Mouse (Mus musculus) urinary bladder, postnatal 10 days (tissue): ENCODE results near the gene Olfr304.
"Not testable (repeated sequence)": the region's sequence is repeated elsewhere in the genome, so short reads cannot be mapped to it uniquely, and the experiment has no call there.

Experiments
- DNase-seq: peaks from one replicate; pipeline ENCODE4 v3.0.0; 2022; ENCODE audit warnings: low spot score

The Olfr304 gene

DNA sequence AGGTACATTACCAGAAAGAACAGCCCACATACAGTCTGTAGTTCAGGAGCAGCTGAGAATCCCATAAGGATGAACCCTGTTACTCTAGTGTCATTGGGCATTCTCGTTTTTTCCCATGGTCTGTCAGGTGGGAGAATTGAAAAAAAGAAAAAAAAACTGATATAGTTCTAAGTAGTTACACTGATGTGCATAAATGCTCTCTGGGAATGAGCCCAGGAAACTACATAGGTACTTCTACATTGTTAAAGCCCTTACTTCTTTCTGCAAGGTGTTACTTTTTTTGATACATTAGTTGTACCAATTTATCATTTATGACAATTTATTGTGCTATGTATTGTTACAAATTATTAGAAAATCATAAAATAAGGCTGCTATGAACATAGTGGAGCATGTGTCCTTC, at the start of gene Olfr304:
Gene Olfr304 (minus strand): TSS at position 101 of the 400 bp plus-strand sequence.
- DNase-seq, result no peak

DNA sequence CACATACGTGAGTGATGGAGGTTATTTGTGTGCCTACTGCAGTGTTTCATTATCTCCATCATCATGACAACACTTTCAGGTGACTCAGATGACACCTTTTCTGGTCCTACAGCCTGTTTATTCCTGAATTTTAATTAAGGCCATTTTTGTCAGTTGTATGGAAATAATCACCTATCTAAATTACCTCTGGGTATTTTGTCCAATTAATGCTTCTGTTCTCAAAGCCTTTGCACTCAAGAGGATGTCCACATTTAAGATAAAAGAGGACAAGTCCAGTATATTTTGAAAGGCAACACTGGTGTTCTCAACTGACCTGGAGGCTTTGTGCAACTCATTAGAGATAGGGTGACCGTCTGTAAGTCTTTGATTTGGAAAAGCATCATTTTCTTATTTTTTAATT, 17.1 kb upstream of the Olfr304 start, which contains the start of gene Olfr301:
Gene Olfr301 (plus strand): TSS at position 301 of the 400 bp plus-strand sequence.
- no peak for DNase-seq

DNA sequence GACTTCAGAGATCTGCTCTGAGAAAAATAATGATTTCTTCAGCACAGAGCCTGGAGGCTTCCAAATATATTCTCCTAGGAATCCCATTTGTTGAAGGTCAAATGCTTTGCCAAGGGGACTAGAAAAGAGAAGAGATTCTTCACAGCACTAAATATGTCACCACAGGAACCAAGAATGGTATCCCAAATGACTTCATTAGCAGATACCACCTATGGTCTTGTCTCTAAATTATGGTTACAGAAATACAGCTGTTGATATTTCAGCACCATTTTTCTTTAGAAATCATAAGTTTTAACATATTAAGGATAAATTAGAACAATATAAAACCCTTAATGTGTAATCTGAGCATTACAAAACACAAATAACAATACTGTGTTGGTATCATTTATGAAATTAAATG, 11.2 kb upstream of the Olfr304 start, which contains the start of gene Olfr303:
Gene Olfr303 (minus strand): TSS at position 101 of the 400 bp plus-strand sequence.
- no peak for DNase-seq

DNA sequence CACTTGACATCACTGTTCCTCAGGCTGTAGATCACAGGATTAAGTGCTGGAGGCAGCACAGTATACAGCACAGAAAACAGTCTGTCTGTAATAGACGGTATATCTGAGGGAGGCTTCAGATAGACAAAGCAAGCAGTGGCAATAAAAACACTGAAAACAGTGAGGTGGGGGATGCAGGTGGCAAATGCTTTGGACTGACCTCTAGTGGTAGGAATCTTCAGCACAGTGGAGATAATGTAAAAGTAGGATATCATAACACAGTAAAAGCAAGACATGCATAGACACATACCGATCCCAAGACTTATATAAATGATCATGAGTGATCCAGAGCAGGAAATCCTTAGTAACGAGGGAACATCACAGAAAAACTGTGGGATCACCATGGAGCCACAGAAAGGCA, 689 bp downstream of the Olfr304 start:
- no peak for DNase-seq

DNA sequence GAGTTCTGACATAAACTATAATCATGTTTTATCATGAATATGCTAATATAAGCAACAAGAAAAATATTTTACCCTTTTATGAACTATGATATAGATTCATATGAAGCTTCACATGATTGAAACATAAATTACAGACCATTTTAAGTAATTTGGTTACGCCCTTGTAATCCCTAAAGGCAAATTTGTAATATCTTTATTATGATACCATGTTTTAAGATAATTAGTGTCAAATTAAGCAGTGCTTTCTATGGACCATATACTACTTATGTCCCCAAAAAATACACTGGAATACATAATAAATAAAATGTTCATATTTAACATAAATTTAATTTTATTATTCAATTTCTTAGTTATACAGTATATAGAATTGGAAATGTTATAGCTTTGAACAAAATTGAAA, 19.6 kb downstream of the Olfr304 start, which contains the start of gene Olfr305:
Gene Olfr305 (minus strand): TSS at position 101 of the 400 bp plus-strand sequence.
- DNase-seq, result no peak

DNA sequence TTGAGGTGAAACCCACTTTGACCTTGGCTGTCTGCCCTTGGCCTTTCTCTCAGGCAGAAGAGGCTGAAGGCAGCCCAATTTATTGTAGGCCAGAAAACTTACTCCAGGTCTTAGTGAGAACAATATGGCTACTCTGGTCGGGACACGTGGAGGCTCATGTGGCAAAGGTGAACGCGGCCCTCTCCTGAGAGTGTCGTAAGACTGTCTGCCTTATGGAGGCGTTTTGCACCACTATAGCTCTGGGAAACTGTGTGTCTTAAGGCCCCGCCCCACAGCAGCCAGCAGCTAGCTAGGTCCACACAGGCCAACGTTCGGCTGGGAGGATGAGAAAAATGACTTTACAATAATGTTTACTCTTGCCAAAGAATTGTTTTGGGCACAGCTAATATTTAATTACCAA, 40.2 kb downstream of the Olfr304 start:
- not testable (repeated sequence) for DNase-seq

DNA sequence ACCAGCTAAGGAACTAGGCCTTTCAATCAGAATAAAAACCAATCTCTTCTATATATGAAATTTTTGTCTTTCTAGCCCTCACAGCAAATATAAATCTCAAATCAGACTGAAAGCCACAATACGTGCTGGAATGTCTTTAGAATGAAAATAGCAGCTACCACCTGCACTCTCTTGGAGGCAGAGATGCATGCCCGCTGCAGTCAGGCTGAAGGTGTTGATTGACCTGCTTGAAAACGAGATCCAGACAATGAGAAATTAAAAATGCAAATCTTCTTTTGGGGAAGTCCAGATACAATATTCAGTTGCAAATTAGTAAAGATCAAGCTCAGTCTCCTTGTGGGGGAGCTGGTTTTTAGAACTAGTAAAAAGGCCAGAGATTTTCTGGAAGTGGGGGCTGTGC, 42.2 kb downstream of the Olfr304 start:
- no peak for DNase-seq

DNA sequence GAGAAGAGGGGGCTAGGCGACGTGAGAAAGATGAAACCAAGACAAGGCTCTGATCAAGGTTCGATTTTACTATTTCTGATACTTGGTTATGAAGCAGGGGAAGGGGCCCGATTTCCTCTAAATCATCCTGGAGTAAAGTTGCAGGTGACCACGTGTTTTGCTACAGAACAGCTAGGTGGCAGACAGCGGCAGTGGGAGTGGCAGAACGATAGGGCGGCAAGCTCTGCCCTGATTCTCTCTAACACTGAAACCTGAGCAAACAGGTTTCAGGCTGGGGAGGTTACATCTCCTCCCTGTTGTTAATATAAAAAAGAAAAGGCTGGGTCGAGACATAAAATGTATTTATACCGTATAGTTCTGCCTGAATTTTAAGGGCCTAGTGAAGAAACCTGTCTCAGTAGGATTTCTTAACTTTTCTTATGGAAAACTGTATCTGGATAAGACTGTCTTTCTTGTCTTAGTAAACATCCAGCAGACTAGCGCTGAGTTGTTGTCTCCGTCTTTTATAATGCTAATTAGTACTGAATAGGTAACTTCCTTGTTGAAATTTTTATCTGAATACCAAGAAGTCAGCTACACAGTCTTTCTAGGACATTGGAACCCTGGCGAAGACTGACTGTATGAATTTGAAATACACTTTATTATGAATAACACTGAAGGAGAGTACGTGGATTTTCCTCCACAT, 43.4 kb downstream of the Olfr304 start:
- no peak for DNase-seq

DNA sequence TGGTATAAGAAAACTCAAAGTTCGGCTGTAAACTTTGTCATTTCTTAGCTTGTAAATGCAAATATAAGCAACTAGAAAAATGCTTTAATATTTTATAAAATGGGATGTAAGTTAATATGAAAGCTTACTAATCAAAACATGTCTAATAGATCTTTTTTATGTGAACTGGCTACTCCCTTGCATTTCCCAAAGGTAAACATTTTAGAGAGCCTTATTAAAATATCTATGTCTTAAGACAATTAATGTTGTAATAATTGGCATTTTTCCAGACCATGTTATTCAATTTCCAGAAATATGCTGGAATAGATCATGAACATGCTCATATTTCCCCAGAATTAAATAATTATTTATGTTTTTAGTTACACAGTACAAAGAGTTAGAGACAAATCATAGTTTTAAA, 49.0 kb downstream of the Olfr304 start, which contains the start of gene Olfr307:
Gene Olfr307 (minus strand): TSS at position 101 of the 400 bp plus-strand sequence.
- no peak for DNase-seq
